Mouse (Mus musculus): Measurements from ENCODE around the gene Cpm. TPM values are rescaled to one million over a fixed set of nuclear protein-coding genes. Genes with fewer than 3 reads are reported as not detected.

Gene Cpm
- polyA plus RNA-seq, 1 experiment from 2014 or later = 23.5 TPM

DNA sequence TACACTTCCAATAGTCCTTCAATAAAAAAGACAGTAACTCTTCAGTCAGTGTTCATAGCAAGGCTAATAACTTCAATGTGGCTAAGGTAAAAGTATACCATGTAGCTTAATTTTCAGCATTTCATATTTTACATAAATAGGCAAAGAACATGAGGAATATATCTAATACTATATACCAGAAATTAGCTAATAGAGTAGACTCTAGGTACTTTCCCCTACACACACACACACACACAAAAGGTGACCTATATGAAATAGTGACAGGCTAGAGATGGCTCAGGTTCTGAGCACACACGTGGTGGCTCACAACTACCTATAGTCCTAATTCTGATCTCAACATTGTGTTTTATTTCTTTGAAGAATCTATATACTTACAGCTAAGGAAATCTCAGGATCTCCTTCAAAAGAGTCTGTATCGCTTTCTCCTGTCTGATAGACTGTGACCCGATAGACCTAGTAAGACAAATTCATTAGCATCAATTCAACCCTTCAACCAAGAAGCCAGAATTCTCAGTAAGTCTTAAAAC, 61.5 kb downstream of the Cpm start:
- Histone ChIP-seq H3K36me3 (ENCODE audit: insufficient read depth) (peaks cover 78% of the 10 kb centered on the region), H3K27ac (ENCODE audit: low read depth) (no peak overlapping the region)
- WGBS = 93% methylated on average over 3 of the region's 3 CpGs

DNA sequence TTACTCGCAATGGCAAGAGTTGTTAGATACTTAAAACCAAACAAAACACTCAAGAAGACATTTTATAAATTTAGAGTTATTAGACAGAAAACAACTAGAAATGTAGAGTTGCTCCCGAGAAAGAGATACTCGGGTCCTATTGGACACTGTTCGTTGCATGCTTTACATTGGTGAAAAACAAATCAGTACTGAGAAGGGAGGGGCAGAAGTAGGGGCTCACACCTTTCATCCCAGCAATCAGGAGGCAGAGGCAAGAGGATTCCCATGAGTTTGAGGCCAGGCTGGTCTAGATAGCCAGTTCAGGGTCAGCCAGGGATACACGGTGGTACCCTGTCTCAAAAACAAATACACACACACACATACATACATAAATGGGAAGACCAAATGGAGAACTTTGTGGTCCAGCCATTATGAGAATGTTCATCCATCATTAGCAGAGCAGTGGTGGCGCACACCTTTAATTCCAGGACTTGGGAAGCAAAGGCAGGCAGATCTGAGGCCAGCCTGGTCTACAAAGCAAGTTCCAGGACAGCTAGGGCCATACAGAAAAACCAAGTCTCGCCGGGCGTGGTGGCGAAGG, 62.2 kb downstream of the Cpm start:
- TF ChIP-seq CTCF (IDR thresholded peaks at IDR 0.05; ENCODE audit: low read depth) = no peak
- ATAC-seq (ENCODE audit: insufficient read depth) (no peak), DNase-seq (no peak)
- H3K27me3 ChIP-seq (ENCODE audit: insufficient read depth, low read length) = no peaks in the 10 kb centered on the region
- no peaks in the 10 kb centered on the region for H3K4me1 ChIP-seq (ENCODE audit: insufficient read depth)
- WGBS = 93% methylated on average over 10 of the region's 10 CpGs
- H3K36me3 ChIP-seq (ENCODE audit: insufficient read depth) = peaks cover 85% of the 10 kb centered on the region
- no peak overlapping the region for H3K4me2 ChIP-seq
- H3K9ac ChIP-seq = no peak overlapping the region
- no peak overlapping the region for H3K27ac ChIP-seq (ENCODE audit: low read depth)
- H3K9me3 ChIP-seq (ENCODE audit: low read depth, low read length) = no peaks in the 10 kb centered on the region
- H3K4me3 ChIP-seq (ENCODE audit: low read depth, low read length) = no peak overlapping the region

More for the DNA sequence above, 61.5 kb downstream of the Cpm start:
- ATAC-seq (ENCODE audit: insufficient read depth) = no peak
- TF ChIP-seq CTCF (IDR thresholded peaks at IDR 0.05; ENCODE audit: low read depth) = no peak
- no peak for DNase-seq
- H3K9ac ChIP-seq = no peak overlapping the region
- no peaks in the 10 kb centered on the region for H3K4me1 ChIP-seq (ENCODE audit: insufficient read depth)
- H3K9me3 ChIP-seq (ENCODE audit: low read depth, low read length) = no peaks in the 10 kb centered on the region
- H3K4me3 ChIP-seq (ENCODE audit: low read depth, low read length) = no peak overlapping the region
- H3K27me3 ChIP-seq (ENCODE audit: insufficient read depth, low read length) = no peaks in the 10 kb centered on the region
- no peak overlapping the region for H3K4me2 ChIP-seq

DNA sequence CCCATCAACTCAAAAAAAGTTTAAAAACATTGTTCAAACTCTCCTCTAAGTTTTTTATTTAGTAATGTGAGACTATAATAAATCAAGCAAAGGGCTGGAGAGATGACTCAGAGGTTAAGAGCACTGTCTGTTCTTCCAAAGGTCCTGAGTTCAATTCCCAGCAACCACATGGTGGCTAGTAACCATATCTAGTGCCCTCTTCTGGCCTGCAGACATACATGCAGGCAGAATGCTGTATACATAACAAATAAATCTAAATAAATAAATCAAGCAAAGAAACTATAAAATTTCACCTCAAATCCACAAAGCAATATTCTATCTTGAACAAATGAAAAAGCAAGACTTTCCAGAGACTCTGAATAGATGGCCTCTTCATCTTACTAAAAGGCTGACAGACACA, 62.9 kb downstream of the Cpm start:
- Histone ChIP-seq H3K9ac (no peak overlapping the region), H3K36me3 (ENCODE audit: insufficient read depth) (peaks cover 92% of the 10 kb centered on the region), H3K9me3 (ENCODE audit: low read depth, low read length) (no peaks in the 10 kb centered on the region), H3K27ac (ENCODE audit: low read depth) (no peak overlapping the region), H3K4me3 (ENCODE audit: low read depth, low read length) (no peak overlapping the region), H3K27me3 (ENCODE audit: insufficient read depth, low read length) (no peaks in the 10 kb centered on the region), H3K4me1 (ENCODE audit: insufficient read depth) (no peaks in the 10 kb centered on the region), H3K4me2 (no peak overlapping the region)
- ATAC-seq (ENCODE audit: insufficient read depth) = no peak
- no peak for DNase-seq
- peak; percentile 28 for TF ChIP-seq CTCF (IDR thresholded peaks at IDR 0.05; ENCODE audit: low read depth)

DNA sequence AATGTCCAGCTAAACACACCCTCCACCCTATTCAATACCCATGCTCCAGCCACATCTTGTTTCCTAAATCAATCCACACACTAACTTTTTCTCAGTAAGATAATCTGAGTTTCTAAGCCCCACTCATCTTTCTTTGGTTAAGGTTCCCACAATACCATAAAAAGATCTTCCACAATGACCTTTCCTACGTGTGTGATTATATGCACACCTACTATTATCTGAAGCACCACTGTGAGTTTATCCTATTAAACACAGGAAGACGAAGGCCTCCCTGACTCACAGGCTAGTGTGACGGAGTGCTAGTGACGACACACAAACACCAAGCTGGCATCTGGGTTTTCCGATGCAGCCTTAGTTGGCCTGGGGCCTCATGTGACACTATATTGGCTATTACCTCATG, 63.7 kb downstream of the Cpm start:
- Histone ChIP-seq H3K4me3 (ENCODE audit: low read depth, low read length) (no peak overlapping the region), H3K4me2 (no peak overlapping the region), H3K27ac (ENCODE audit: low read depth) (no peak overlapping the region), H3K9ac (no peak overlapping the region), H3K4me1 (ENCODE audit: insufficient read depth) (no peaks in the 10 kb centered on the region), H3K27me3 (ENCODE audit: insufficient read depth, low read length) (no peaks in the 10 kb centered on the region), H3K9me3 (ENCODE audit: low read depth, low read length) (no peaks in the 10 kb centered on the region), H3K36me3 (ENCODE audit: insufficient read depth) (peaks cover 93% of the 10 kb centered on the region)
- TF ChIP-seq CTCF (IDR thresholded peaks at IDR 0.05; ENCODE audit: low read depth) = no peak
- ATAC-seq (ENCODE audit: insufficient read depth) (no peak), DNase-seq (no peak)
- 84% methylated on average over 5 of the region's 5 CpGs for WGBS

DNA sequence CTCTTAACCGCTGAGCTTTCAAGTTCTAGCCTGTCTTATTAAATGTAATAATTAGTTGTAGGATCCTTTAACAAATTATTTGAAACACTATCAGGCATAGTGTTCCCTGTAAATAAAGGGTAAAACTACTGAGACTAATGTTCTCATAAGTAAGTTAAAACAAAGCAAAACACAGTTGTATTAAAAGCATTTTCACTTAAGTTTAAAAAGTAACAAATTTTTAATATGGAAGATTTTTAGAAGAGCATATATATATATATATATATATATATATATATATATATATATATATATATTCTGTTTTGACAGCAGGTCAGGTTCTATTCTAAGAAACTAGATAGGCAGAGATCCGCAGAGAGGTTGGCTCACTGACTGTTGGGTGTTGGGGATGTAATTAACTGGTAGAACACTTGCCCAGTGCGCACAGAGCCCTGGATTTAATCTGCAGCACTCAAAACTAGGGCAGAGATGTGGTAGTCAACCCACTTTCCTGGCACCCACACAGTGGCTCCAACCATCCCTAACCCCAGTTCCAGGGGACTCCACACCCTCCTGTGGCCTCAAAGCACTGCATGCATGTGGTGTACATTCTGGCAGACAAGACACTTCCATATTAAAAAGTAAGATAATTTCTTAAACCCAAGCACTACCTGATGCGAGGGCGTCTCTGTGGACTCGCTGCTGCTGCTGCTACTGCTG, 65.1 kb downstream of the Cpm start:
- DNase-seq = no peak
- whole genome bisulfite sequencing = 91% methylated on average over 6 of the region's 6 CpGs
- no peaks in the 10 kb centered on the region for H3K27me3 ChIP-seq (ENCODE audit: insufficient read depth, low read length)

DNA sequence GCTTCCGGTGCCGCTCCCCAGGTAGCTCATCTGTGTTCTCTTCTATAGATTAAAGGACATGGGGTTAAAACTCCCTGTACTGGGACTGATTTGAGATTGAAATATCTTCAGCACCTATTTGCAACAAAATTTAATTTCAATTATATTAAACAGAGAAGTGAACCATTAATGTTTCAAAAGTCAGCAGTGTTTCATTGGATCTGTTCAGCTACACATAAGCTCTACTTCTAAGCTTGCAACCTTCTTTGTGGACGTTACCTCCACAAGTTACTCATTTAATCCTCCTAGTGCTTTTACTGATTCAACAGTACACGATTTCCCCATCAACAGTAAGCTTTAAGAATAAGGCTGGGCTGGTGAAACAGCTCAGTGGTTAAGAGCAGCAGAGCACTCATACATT, 65.7 kb downstream of the Cpm start:
- no peak overlapping the region for H3K9ac ChIP-seq
- H3K4me2 ChIP-seq = no peak overlapping the region
- H3K4me3 ChIP-seq (ENCODE audit: low read depth, low read length) = no peak overlapping the region
- DNase-seq (no peak), ATAC-seq (ENCODE audit: insufficient read depth) (no peak)
- no peaks in the 10 kb centered on the region for H3K9me3 ChIP-seq (ENCODE audit: low read depth, low read length)
- no peak overlapping the region for H3K27ac ChIP-seq (ENCODE audit: low read depth)
- 92% methylated on average over 4 of the region's 4 CpGs for WGBS
- no peaks in the 10 kb centered on the region for H3K27me3 ChIP-seq (ENCODE audit: insufficient read depth, low read length)
- H3K4me1 ChIP-seq (ENCODE audit: insufficient read depth) = no peaks in the 10 kb centered on the region
- H3K36me3 ChIP-seq (ENCODE audit: insufficient read depth) = peaks cover 93% of the 10 kb centered on the region
- no peak for TF ChIP-seq CTCF (IDR thresholded peaks at IDR 0.05; ENCODE audit: low read depth)

More for the DNA sequence above, 65.1 kb downstream of the Cpm start:
- ATAC-seq (ENCODE audit: insufficient read depth) = no peak
- Histone ChIP-seq H3K4me3 (ENCODE audit: low read depth, low read length) (no peak overlapping the region), H3K4me1 (ENCODE audit: insufficient read depth) (no peaks in the 10 kb centered on the region), H3K36me3 (ENCODE audit: insufficient read depth) (peaks cover 92% of the 10 kb centered on the region), H3K9me3 (ENCODE audit: low read depth, low read length) (no peaks in the 10 kb centered on the region), H3K27ac (ENCODE audit: low read depth) (no peak overlapping the region), H3K4me2 (no peak overlapping the region), H3K9ac (no peak overlapping the region)
- no peak for TF ChIP-seq CTCF (IDR thresholded peaks at IDR 0.05; ENCODE audit: low read depth)

DNA sequence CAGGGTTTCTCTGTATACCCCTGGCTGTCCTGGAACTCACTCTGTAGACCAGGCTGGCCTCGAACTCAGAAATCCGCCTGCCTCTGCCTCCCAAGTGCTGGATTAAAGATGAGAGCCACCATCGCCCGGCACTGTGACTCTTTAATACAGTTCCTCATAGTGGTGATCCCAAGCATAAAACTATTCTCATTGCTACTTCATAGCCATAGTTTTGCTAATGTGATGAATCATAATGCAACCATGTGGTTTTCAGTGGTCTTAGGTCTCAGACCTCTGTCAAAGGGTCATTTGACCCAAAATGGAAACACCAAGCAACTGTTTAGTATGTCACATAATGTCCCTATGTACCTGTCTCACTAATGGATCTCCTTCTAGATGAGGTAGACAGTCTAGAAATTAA, 66.3 kb downstream of the Cpm start:
- H3K27ac ChIP-seq (ENCODE audit: low read depth) = no peak overlapping the region
- no peak for TF ChIP-seq CTCF (IDR thresholded peaks at IDR 0.05; ENCODE audit: low read depth)

More for the DNA sequence above, 66.3 kb downstream of the Cpm start:
- H3K36me3 ChIP-seq (ENCODE audit: insufficient read depth) = peaks cover 93% of the 10 kb centered on the region
- H3K4me1 ChIP-seq (ENCODE audit: insufficient read depth) = no peaks in the 10 kb centered on the region
- DNase-seq (no peak), ATAC-seq (ENCODE audit: insufficient read depth) (no peak)
- H3K27me3 ChIP-seq (ENCODE audit: insufficient read depth, low read length) = no peaks in the 10 kb centered on the region
- WGBS = 93% methylated on average over 4 of the region's 4 CpGs
- H3K9ac ChIP-seq = no peak overlapping the region
- H3K4me2 ChIP-seq = no peak overlapping the region
- H3K4me3 ChIP-seq (ENCODE audit: low read depth, low read length) = no peak overlapping the region
- H3K9me3 ChIP-seq (ENCODE audit: low read depth, low read length) = no peaks in the 10 kb centered on the region
